Mouse (Mus musculus) stomach, embryonic 14.5 days (tissue): ENCODE measurements around the gene Krt10. TPM values are rescaled to one million over a fixed set of nuclear protein-coding genes. Genes with fewer than 3 reads are reported as not detected.
A peak's percentile ranks its signal among the peaks of the same experiment; 100 is the strongest.

ENCODE experiments used
- ATAC-seq: fragments of 200-750 bp; cut with Nextera tagmentation; 2 replicates; pipeline ENCODE4 v1.8.0; 2017; ENCODE audit warnings: low read depth, moderate TSS enrichment; ENCODE audit not compliant: insufficient number of reproducible peaks, insufficient read depth, low FRiP score
- H3K27ac ChIP-seq: fragments of 300-500 bp; sonication (generic); 2 replicates; pipeline ENCODE4 v1.5.1; 2014; ENCODE audit warnings: mild to moderate bottlenecking, low read length, moderate library complexity, mixed read lengths
- H3K27me3 ChIP-seq: fragments of 300-500 bp; sonication (generic); 2 replicates; pipeline ENCODE4 v1.6.1; 2014; ENCODE audit warnings: low read length, control low read depth, mixed read lengths; ENCODE audit not compliant: control insufficient read depth, insufficient read depth
- H3K36me3 ChIP-seq: fragments of 300-500 bp; sonication (generic); 2 replicates; pipeline ENCODE4 v1.6.1; 2014; ENCODE audit warnings: mild to moderate bottlenecking, control low read depth, low read length, moderate library complexity, mixed read lengths; ENCODE audit not compliant: control insufficient read depth, insufficient read depth
- H3K4me1 ChIP-seq: fragments of 300-500 bp; sonication (generic); 2 replicates; pipeline ENCODE4 v1.6.1; 2014; ENCODE audit warnings: low read length, control low read depth, mixed read lengths; ENCODE audit not compliant: control insufficient read depth, insufficient read depth
- H3K4me2 ChIP-seq: fragments of 300-500 bp; sonication (generic); replicated peaks from 2 replicates; pipeline ENCODE4 v1.6.1; 2014; ENCODE audit warnings: low read depth, low read length, control low read depth
- H3K4me3 ChIP-seq: fragments of 300-500 bp; sonication (generic); 2 replicates; pipeline ENCODE4 v1.5.1; 2014; ENCODE audit warnings: low read depth, low read length, control low read depth
- H3K9ac ChIP-seq: fragments of 300-500 bp; sonication (generic); replicated peaks from 2 replicates; pipeline ENCODE4 v1.6.1; 2014; ENCODE audit warnings: low read depth, mild to moderate bottlenecking, control low read depth, low read length, moderate library complexity, mixed read lengths
- H3K9me3 ChIP-seq: fragments of 300-500 bp; sonication (generic); 2 replicates; pipeline ENCODE4 v1.6.1; 2016; ENCODE audit warnings: low read depth, low read length, control low read depth; ENCODE audit not compliant: control insufficient read depth
- WGBS: fragments of 180-500 bp; shearing (Covaris S2); extraction: QIAGEN DNeasy Blood & Tissue Kit; methylation state at CpG from one replicate; pipeline ENCODE4 v1.1.7; 2014; 5-methylcytosine and 5-hydroxymethylcytosine counted together
- polyA plus RNA-seq: library from polyadenylated mRNA; unstranded; fragments of >200 nt; fragmentation: Nextera tagmentation; extraction: Ambion mirVana; gene quantifications from 2 replicates; pipeline ENCODE4 v1.2.1, GENCODE M21; 2014

The Krt10 gene
- polyA plus RNA-seq, 1 experiment from 2014 or later = 31.7 TPM

DNA sequence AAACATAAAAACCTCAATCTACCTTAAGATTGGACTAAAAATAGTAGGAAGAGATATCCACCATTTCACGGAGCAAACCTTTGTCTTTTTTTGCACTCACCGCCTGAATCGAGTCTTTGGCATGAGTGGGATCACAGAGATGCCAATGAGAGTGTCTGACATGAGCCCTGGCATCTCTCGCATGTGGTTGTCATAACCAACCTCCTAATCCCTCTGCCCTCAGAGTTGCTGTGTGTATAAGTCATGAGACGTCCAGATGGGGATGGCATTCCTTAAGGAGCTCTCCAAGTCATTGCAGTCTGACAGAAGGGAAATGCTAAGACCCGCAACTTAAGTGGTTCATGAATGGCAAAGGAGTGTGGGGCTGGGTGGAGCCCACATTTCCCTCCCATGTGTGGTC, 2.2 kb upstream of the Krt10 start:
- Histone ChIP-seq H3K27ac (no peak overlapping the region), H3K9ac (no peak overlapping the region), H3K9me3 (no peaks in the 10 kb centered on the region), H3K27me3 (no peaks in the 10 kb centered on the region), H3K4me3 (no peak overlapping the region), H3K4me2 (no peak overlapping the region), H3K36me3 (no peaks in the 10 kb centered on the region), H3K4me1 (0 out of 2 replicates have a peak, but pooled peaks cover 5% of the 10 kb centered on the region)
- WGBS = 81% methylated on average over 6 of the region's 6 CpGs
- no peak for ATAC-seq

DNA sequence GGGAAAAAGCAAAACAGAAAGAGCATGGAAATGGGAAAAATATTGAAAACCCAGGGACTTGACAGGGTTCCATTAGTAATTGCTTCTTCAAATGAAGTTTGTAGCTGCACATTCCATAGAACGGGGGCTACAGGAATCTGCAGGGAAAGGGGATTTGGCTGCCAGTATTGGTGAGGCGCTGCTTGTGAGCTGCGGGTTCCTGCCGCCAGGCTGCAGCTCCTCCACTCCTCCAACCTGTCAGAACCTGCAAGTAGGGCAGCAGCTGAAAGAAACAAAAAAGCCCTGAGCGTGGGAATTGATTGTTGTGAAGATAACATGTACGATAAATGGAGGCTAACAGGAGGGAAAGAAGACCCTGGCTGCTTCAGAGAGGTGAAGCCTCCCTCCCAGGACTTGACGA, 1.7 kb upstream of the Krt10 start:
- H3K36me3 ChIP-seq = no peaks in the 10 kb centered on the region
- WGBS = 60% methylated on average over 7 of the region's 7 CpGs
- H3K27me3 ChIP-seq = no peaks in the 10 kb centered on the region
- H3K9ac ChIP-seq = no peak overlapping the region
- H3K27ac ChIP-seq = no peak overlapping the region
- no peak overlapping the region for H3K4me3 ChIP-seq
- H3K4me2 ChIP-seq = no peak overlapping the region
- 0 out of 2 replicates have a peak, but pooled peaks cover 5% of the 10 kb centered on the region for H3K4me1 ChIP-seq
- H3K9me3 ChIP-seq = no peaks in the 10 kb centered on the region
- ATAC-seq = no peak

- ATAC-seq = no peak
- Histone ChIP-seq H3K27me3 (no peaks in the 10 kb centered on the region), H3K9ac (no peak overlapping the region), H3K4me1 (0 out of 2 replicates have a peak, but pooled peaks cover 5% of the 10 kb centered on the region), H3K4me3 (no peak overlapping the region), H3K4me2 (no peak overlapping the region), H3K36me3 (no peaks in the 10 kb centered on the region), H3K27ac (no peak overlapping the region), H3K9me3 (no peaks in the 10 kb centered on the region)
- WGBS = 88% methylated on average over 18 of the region's 18 CpGs
Observed at GRCm38 (mm10) chr11:99388661-99389060, 503 bp downstream of the Krt10 start.

- Histone ChIP-seq H3K9ac (peak overlapping the region; percentile 55), H3K27ac (peak overlapping the region; percentile 99), H3K27me3 (no peaks in the 10 kb centered on the region), H3K4me2 (peak overlapping the region; percentile 60), H3K4me1 (0 out of 2 replicates have a peak, but pooled peaks cover 5% of the 10 kb centered on the region), H3K9me3 (no peaks in the 10 kb centered on the region), H3K4me3 (peak overlapping the region; percentile 47), H3K36me3 (no peaks in the 10 kb centered on the region)
- WGBS = 1% methylated on average over 71 of the region's 71 CpGs
- ATAC-seq = peak; percentile 84
Observed at GRCm38 (mm10) chr11:99385813-99386721, 3.1 kb downstream of the Krt10 start.

DNA sequence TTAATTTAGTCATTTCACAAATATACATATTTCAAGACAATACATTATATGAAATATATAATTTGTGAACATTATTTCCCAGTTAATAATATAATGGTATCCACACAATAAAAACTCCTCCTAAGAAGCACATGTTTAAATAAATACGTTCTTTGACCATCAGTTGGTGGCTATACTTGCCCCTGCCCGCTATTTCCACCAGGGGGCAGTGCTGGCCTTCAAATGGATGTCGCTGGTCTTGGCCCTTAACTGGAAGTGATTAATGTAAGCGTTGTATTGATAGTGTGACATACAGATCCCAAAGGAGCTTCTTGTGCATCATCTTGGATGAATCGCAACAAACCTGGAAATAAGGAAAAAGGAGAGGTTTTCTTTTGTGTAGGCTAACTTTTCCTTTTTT, 9.6 kb downstream of the Krt10 start:
- no peaks in the 10 kb centered on the region for H3K9me3 ChIP-seq
- ATAC-seq = no peak
- no peaks in the 10 kb centered on the region for H3K36me3 ChIP-seq
- no peak overlapping the region for H3K27ac ChIP-seq
- H3K9ac ChIP-seq = no peak overlapping the region
- H3K27me3 ChIP-seq = no peaks in the 10 kb centered on the region
- H3K4me3 ChIP-seq = no peak overlapping the region
- no peaks in the 10 kb centered on the region for H3K4me1 ChIP-seq
- no peak overlapping the region for H3K4me2 ChIP-seq
- WGBS = 18% methylated on average over 5 of the region's 5 CpGs

GRCm38 (mm10) chr11:99374803-99375202, 14.4 kb downstream of the Krt10 start, which contains the start of gene Krt28:
Gene Krt28 (minus strand): TSS chr11:99374903.
- H3K4me3 ChIP-seq = no peak within 1 kb of the TSS
- no peaks in the 10 kb centered on the region for H3K4me1 ChIP-seq
- 82% methylated on average over 13 of the region's 13 CpGs for WGBS

GRCm38 (mm10) chr11:99369853-99370451, 19.2 kb downstream of the Krt10 start:
- Histone ChIP-seq H3K9me3 (no peaks in the 10 kb centered on the region), H3K4me3 (no peak overlapping the region), H3K4me1 (no peaks in the 10 kb centered on the region), H3K27me3 (no peaks in the 10 kb centered on the region), H3K36me3 (no peaks in the 10 kb centered on the region), H3K4me2 (no peak overlapping the region), H3K9ac (no peak overlapping the region), H3K27ac (no peak overlapping the region)
- 87% methylated on average over 8 of the region's 8 CpGs for WGBS
- ATAC-seq = no peak

More at GRCm38 (mm10) chr11:99374803-99375202, 14.4 kb downstream of the Krt10 start, which contains the start of gene Krt28:
- Histone ChIP-seq H3K36me3 (no peaks in the 10 kb centered on the region), H3K9ac (no peak within 1 kb of the TSS), H3K27ac (no peak within 1 kb of the TSS), H3K9me3 (no peaks in the 10 kb centered on the region), H3K27me3 (no peaks in the 10 kb centered on the region), H3K4me2 (no peak within 1 kb of the TSS)
- ATAC-seq = no peak

DNA sequence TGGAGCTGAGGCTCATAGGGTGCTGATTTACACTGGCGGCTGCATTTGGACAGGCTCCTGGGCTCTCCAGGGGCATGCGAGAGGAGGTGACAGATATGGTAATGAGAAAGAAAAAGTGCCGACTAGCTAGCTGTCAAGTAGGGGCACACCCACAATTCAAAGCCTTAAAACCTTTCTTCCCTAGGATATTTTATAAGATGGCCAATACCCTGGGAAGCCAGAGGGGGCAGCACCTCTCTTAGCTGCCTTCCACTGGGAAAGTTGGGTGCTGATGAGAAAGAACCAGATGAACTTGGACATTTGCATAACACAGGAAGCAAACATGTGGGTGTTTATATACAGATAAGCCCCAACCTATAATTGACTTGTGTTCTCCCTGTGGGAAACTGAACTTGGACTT, 19.9 kb downstream of the Krt10 start:
- Histone ChIP-seq H3K9ac (no peak overlapping the region), H3K4me3 (no peak overlapping the region), H3K4me1 (no peaks in the 10 kb centered on the region), H3K4me2 (no peak overlapping the region), H3K9me3 (no peaks in the 10 kb centered on the region), H3K36me3 (no peaks in the 10 kb centered on the region), H3K27ac (no peak overlapping the region), H3K27me3 (no peaks in the 10 kb centered on the region)
- 14% methylated on average over 3 of the region's 3 CpGs for WGBS
- no peak for ATAC-seq
